Mouse (Mus musculus) left cerebral cortex, postnatal 25 days (tissue): ENCODE measurements around the gene Phc1. TPM values are rescaled to one million over a fixed set of nuclear protein-coding genes. Genes with fewer than 3 reads are reported as not detected.
"Not testable (repeated sequence)": the region's sequence is repeated elsewhere in the genome, so short reads cannot be mapped to it uniquely, and the experiment has no call there.

Experiments used
- DNase-seq, 2 experiments: peaks; one replicate each; pipeline ENCODE4 v3.0.0; 2022; ENCODE audit warnings: low spot score in 2 of 2, mixed read lengths in 1 of 2
- intact Hi-C: fragments of 180-260 bp; cut with DNase I; formaldehyde crosslinking; loops from one replicate; pipeline ENCODE4 v1.15.1; 2025
- total RNA-seq, 2 experiments: library from RNA; stranded (reverse); gene quantifications; 2 replicates each; pipeline ENCODE4 v1.2.3; 2021

Phc1 gene
- 10 to 100 TPM; 56.8 to 64.7 TPM for total RNA-seq

- intact Hi-C loops: no loop called here
- peak in 1 of 2 experiments; percentile 25 for DNase-seq
These were observed at the start of gene Phc1 for GRCm38 (mm10) chr6:122340349-122341000. Gene Phc1, minus strand, starts transcription at chr6:122340561.

- intact Hi-C loops: loop anchor here (5.0 kb wide), 1 partner anchor 138 kb away; no protein-coding TSS in a partner anchor
- DNase-seq: not testable (repeated sequence)
These were observed 49.6 kb upstream of the Phc1 start for GRCm38 (mm10) chr6:122389986-122390385.

- DNase-seq, intact Hi-C loops: not testable (repeated sequence)
These were observed 47.0 kb upstream of the Phc1 start for GRCm38 (mm10) chr6:122387177-122388028.

- intact Hi-C loops: no loop called here
- no peak for DNase-seq
These were observed 45.4 kb upstream of the Phc1 start for GRCm38 (mm10) chr6:122385724-122386123.

GRCm38 (mm10) chr6:122384886-122385285 is 44.5 kb upstream of the Phc1 start:
- no peak for DNase-seq
- intact Hi-C loops: no loop called here

GRCm38 (mm10) chr6:122383211-122383610 is 42.9 kb upstream of the Phc1 start:
- intact Hi-C loops: no loop called here
- no peak for DNase-seq

- intact Hi-C loops: no loop called here
- DNase-seq: no peak
These were observed 41.7 kb upstream of the Phc1 start for GRCm38 (mm10) chr6:122382046-122382445.

- intact Hi-C loops: no loop called here
- no peak for DNase-seq
These were observed 27.9 kb upstream of the Phc1 start for GRCm38 (mm10) chr6:122368245-122368644.

GRCm38 (mm10) chr6:122366976-122367375 is 26.6 kb upstream of the Phc1 start:
- DNase-seq: no peak
- intact Hi-C loops: no loop called here

- DNase-seq: no peak
- intact Hi-C loops: no loop called here
These were observed 25.9 kb upstream of the Phc1 start for GRCm38 (mm10) chr6:122366287-122366686.

GRCm38 (mm10) chr6:122365706-122366105 is 25.3 kb upstream of the Phc1 start:
- DNase-seq: no peak
- intact Hi-C loops: no loop called here

GRCm38 (mm10) chr6:122357089-122357488 is 16.7 kb upstream of the Phc1 start:
- no peak for DNase-seq
- intact Hi-C loops: no loop called here

GRCm38 (mm10) chr6:122355909-122356308 is 15.5 kb upstream of the Phc1 start:
- DNase-seq: no peak
- intact Hi-C loops: no loop called here

- intact Hi-C loops, DNase-seq: not testable (repeated sequence)
These were observed 7.0 kb upstream of the Phc1 start for GRCm38 (mm10) chr6:122347326-122347725.

GRCm38 (mm10) chr6:122346399-122346798 is 6.0 kb upstream of the Phc1 start:
- intact Hi-C loops: no loop called here
- no peak for DNase-seq

- intact Hi-C loops: no loop called here
- no peak for DNase-seq
These were observed 5.4 kb upstream of the Phc1 start for GRCm38 (mm10) chr6:122345731-122346130.

GRCm38 (mm10) chr6:122344386-122345116 is 4.2 kb upstream of the Phc1 start:
- no peak for DNase-seq
- intact Hi-C loops: no loop called here

- intact Hi-C loops: no loop called here
- no peak for DNase-seq
These were observed 3.4 kb upstream of the Phc1 start for GRCm38 (mm10) chr6:122343719-122344118.

- DNase-seq: no peak
- intact Hi-C loops: no loop called here
These were observed 1.8 kb upstream of the Phc1 start for GRCm38 (mm10) chr6:122342125-122342524.
